Mouse (Mus musculus): ENCODE measurements around the gene Nos1. TPM values are rescaled to one million over a fixed set of nuclear protein-coding genes. Genes with fewer than 3 reads are reported as not detected.
A peak's percentile ranks its signal among the peaks of the same experiment; 100 is the strongest.

The Nos1 gene
- total RNA-seq, 2 experiments from 2014 or later: 0.15 to 0.17 TPM

GRCm38 (mm10) chr5:117891545-117891944 lies 110.7 kb downstream of the Nos1 start:
- intact Hi-C loops (cut with DNase I): no loop called here
- no peak for DNase-seq

GRCm38 (mm10) chr5:117894050-117894449 lies 113.2 kb downstream of the Nos1 start:
- no peak for DNase-seq
- intact Hi-C loops (cut with DNase I): no loop called here

GRCm38 (mm10) chr5:117898055-117898806 lies 117.4 kb downstream of the Nos1 start:
- DNase-seq: peak in 1 of 2 experiments; percentile 27
- intact Hi-C loops (cut with DNase I): no loop called here

GRCm38 (mm10) chr5:117899361-117899760 lies 118.5 kb downstream of the Nos1 start:
- intact Hi-C loops (cut with DNase I): no loop called here
- no peak for DNase-seq

GRCm38 (mm10) chr5:117900921-117901705 lies 120.3 kb downstream of the Nos1 start:
- DNase-seq: no peak
- intact Hi-C loops (cut with DNase I): no loop called here

- DNase-seq: no peak
- intact Hi-C loops (cut with DNase I): no loop called here
Observed at GRCm38 (mm10) chr5:117903534-117903933, 122.7 kb downstream of the Nos1 start.

GRCm38 (mm10) chr5:117905728-117906127 lies 124.9 kb downstream of the Nos1 start:
- DNase-seq: no peak
- intact Hi-C loops (cut with DNase I): no loop called here

GRCm38 (mm10) chr5:117909524-117909923 lies 128.7 kb downstream of the Nos1 start:
- intact Hi-C loops (cut with DNase I): no loop called here
- DNase-seq: no peak

GRCm38 (mm10) chr5:117916349-117916748 lies 135.5 kb downstream of the Nos1 start:
- intact Hi-C loops (cut with DNase I): no loop called here

GRCm38 (mm10) chr5:117916906-117917305 lies 136.1 kb downstream of the Nos1 start:
- intact Hi-C loops (cut with DNase I): no loop called here
- no peak for DNase-seq

More at GRCm38 (mm10) chr5:117916349-117916748, 135.5 kb downstream of the Nos1 start:
- DNase-seq: no peak

GRCm38 (mm10) chr5:117921786-117922528 lies 141.1 kb downstream of the Nos1 start:
- intact Hi-C loops (cut with DNase I): no loop called here
- DNase-seq: no peak

GRCm38 (mm10) chr5:117923688-117924087 lies 142.9 kb downstream of the Nos1 start:
- intact Hi-C loops (cut with DNase I): no loop called here
- DNase-seq: no peak

- DNase-seq: no peak
Observed at GRCm38 (mm10) chr5:117928553-117928952, 147.7 kb downstream of the Nos1 start.

GRCm38 (mm10) chr5:117932222-117932621 lies 151.4 kb downstream of the Nos1 start:
- intact Hi-C loops (cut with DNase I): loop anchor here (2.0 kb wide), 1 partner anchor 415 kb away; no protein-coding TSS in a partner anchor
- DNase-seq: no peak

More at GRCm38 (mm10) chr5:117928553-117928952, 147.7 kb downstream of the Nos1 start:
- intact Hi-C loops (cut with DNase I): no loop called here

GRCm38 (mm10) chr5:117932862-117933261 lies 152.0 kb downstream of the Nos1 start:
- intact Hi-C loops (cut with DNase I): loop anchor here (1.0 to 2.0 kb wide), 2 partner anchors 319 to 416 kb away; no protein-coding TSS in a partner anchor
- DNase-seq: peak; percentile 77 to 93

- intact Hi-C loops (cut with DNase I): no loop called here
- DNase-seq: no peak
Observed at GRCm38 (mm10) chr5:117936346-117936745, 155.5 kb downstream of the Nos1 start.

- no peak for DNase-seq
- intact Hi-C loops (cut with DNase I): no loop called here
Observed at GRCm38 (mm10) chr5:117937186-117937585, 156.4 kb downstream of the Nos1 start.

GRCm38 (mm10) chr5:117938182-117938581 lies 157.3 kb downstream of the Nos1 start:
- intact Hi-C loops (cut with DNase I): loop anchor here (2.0 kb wide), 1 partner anchor 65 kb away; no protein-coding TSS in a partner anchor
- DNase-seq: peak; percentile 69 to 81

GRCm38 (mm10) chr5:117939402-117939801 lies 158.6 kb downstream of the Nos1 start:
- no peak for DNase-seq
- intact Hi-C loops (cut with DNase I): loop anchor here (2.0 kb wide), 1 partner anchor 63 kb away; no protein-coding TSS in a partner anchor

GRCm38 (mm10) chr5:117941552-117941951 lies 160.7 kb downstream of the Nos1 start:
- DNase-seq: no peak
- intact Hi-C loops (cut with DNase I): no loop called here

- DNase-seq: peak; percentile 25 to 57
- intact Hi-C loops (cut with DNase I): loop anchor here (2.0 to 5.0 kb wide), 2 partner anchors 334 to 440 kb away; no protein-coding TSS in a partner anchor
Observed at GRCm38 (mm10) chr5:117946605-117947004, 165.8 kb downstream of the Nos1 start.
